Mouse (Mus musculus): Measurements from ENCODE around the gene Pik3r6. TPM values are rescaled to one million over a fixed set of nuclear protein-coding genes. Genes with fewer than 3 reads are reported as not detected.

The Pik3r6 gene
- polyA plus RNA-seq, 1 experiment from 2014 or later = 5.6 TPM

GRCm38 (mm10) chr11:68465090-68465489 lies 37.7 kb upstream of the Pik3r6 start:
- Histone ChIP-seq H3K9ac (no peak overlapping the region), H3K27ac (ENCODE audit: low read depth) (no peak overlapping the region), H3K9me3 (ENCODE audit: low read depth, low read length) (no peaks in the 10 kb centered on the region), H3K4me2 (no peak overlapping the region), H3K4me3 (ENCODE audit: low read depth, low read length) (no peak overlapping the region), H3K27me3 (ENCODE audit: insufficient read depth, low read length) (no peaks in the 10 kb centered on the region), H3K36me3 (ENCODE audit: insufficient read depth) (no peaks in the 10 kb centered on the region), H3K4me1 (ENCODE audit: insufficient read depth) (no peaks in the 10 kb centered on the region)
- ATAC-seq (ENCODE audit: insufficient read depth) (no peak), DNase-seq (no peak)
- no peak for TF ChIP-seq CTCF (IDR thresholded peaks at IDR 0.05; ENCODE audit: low read depth)
- WGBS = 50% methylated on average over 2 of the region's 2 CpGs

DNA sequence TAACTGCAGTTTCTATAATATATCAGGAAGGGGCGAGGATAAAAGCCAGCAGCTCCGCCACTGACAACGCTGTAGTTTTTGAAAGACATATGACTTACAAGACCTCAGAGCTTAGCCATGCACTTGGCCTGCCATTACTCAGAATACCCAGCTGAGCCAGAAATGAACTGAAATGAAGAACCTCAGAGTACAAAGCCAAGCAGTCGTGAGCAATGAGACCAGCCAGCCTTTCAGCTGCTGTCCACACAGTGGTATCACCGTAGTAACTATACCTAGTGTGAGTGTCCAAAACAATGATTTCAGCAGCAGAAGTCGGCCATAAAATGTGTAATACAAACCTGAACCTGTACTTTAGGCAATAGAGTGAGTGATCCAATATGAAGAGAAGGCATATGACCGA lies 35.4 kb upstream of the Pik3r6 start:
- H3K27ac ChIP-seq (ENCODE audit: low read depth) = no peak overlapping the region
- no peaks in the 10 kb centered on the region for H3K36me3 ChIP-seq (ENCODE audit: insufficient read depth)
- H3K9ac ChIP-seq = no peak overlapping the region
- ATAC-seq (ENCODE audit: insufficient read depth) (no peak), DNase-seq (no peak)
- no peak overlapping the region for H3K4me2 ChIP-seq
- H3K27me3 ChIP-seq (ENCODE audit: insufficient read depth, low read length) = no peaks in the 10 kb centered on the region
- no peak for TF ChIP-seq CTCF (IDR thresholded peaks at IDR 0.05; ENCODE audit: low read depth)
- WGBS = 81% methylated on average over 7 of the region's 7 CpGs
- H3K4me3 ChIP-seq (ENCODE audit: low read depth, low read length) = no peak overlapping the region
- H3K4me1 ChIP-seq (ENCODE audit: insufficient read depth) = no peaks in the 10 kb centered on the region
- H3K9me3 ChIP-seq (ENCODE audit: low read depth, low read length) = no peaks in the 10 kb centered on the region

DNA sequence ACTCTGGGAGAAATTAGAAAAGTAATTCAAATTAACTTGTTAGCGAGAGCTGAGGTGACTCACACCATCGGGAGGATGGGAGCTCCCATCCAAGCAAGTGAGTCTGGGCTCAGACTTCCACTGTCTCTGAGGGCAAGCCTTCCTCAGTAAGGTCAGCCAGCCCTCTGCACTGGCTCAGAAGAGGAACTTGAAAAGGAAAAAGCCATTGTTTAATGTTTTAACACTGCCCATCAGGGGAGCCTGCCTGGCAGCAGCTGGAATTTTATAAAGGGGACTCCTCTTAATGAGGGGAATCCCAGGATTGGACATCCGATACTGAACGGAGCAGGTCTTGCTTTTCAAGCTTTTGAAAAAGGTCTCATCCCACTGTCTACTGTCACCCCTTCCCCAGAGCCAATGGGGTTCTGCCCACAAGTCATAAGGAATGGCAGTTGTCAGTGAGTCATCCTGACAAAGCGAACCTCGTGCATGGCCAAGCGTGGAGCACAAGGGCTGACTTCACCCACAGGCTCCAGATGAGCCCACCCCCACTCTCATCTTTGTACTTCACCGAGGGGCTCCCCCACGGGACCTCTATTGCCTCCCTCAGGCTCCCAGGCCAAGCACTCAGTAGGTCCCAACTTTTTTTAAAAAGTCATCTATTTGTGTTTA lies 34.7 kb upstream of the Pik3r6 start:
- Histone ChIP-seq H3K4me2 (no peak overlapping the region), H3K9me3 (ENCODE audit: low read depth, low read length) (no peaks in the 10 kb centered on the region), H3K4me1 (ENCODE audit: insufficient read depth) (no peaks in the 10 kb centered on the region), H3K27ac (ENCODE audit: low read depth) (no peak overlapping the region), H3K4me3 (ENCODE audit: low read depth, low read length) (no peak overlapping the region), H3K27me3 (ENCODE audit: insufficient read depth, low read length) (no peaks in the 10 kb centered on the region), H3K9ac (no peak overlapping the region), H3K36me3 (ENCODE audit: insufficient read depth) (no peaks in the 10 kb centered on the region)
- no peak for TF ChIP-seq CTCF (IDR thresholded peaks at IDR 0.05; ENCODE audit: low read depth)
- WGBS = 69% methylated on average over 9 of the region's 9 CpGs
- ATAC-seq (ENCODE audit: insufficient read depth) (no peak), DNase-seq (no peak)

- H3K9ac ChIP-seq = no peak overlapping the region
- no peak overlapping the region for H3K27ac ChIP-seq (ENCODE audit: low read depth)
- no peaks in the 10 kb centered on the region for H3K4me1 ChIP-seq (ENCODE audit: insufficient read depth)
- DNase-seq = no peak
- no peak for ATAC-seq (ENCODE audit: insufficient read depth)
- no peaks in the 10 kb centered on the region for H3K9me3 ChIP-seq (ENCODE audit: low read depth, low read length)
- no peak for TF ChIP-seq CTCF (IDR thresholded peaks at IDR 0.05; ENCODE audit: low read depth)
- H3K27me3 ChIP-seq (ENCODE audit: insufficient read depth, low read length) = no peaks in the 10 kb centered on the region
- 67% methylated on average over 4 of the region's 4 CpGs for WGBS
- no peak overlapping the region for H3K4me3 ChIP-seq (ENCODE audit: low read depth, low read length)
- H3K36me3 ChIP-seq (ENCODE audit: insufficient read depth) = no peaks in the 10 kb centered on the region
- no peak overlapping the region for H3K4me2 ChIP-seq
Observed at GRCm38 (mm10) chr11:68468886-68469285, 33.9 kb upstream of the Pik3r6 start.

- Histone ChIP-seq H3K9ac (no peak overlapping the region), H3K36me3 (ENCODE audit: insufficient read depth) (no peaks in the 10 kb centered on the region), H3K9me3 (ENCODE audit: low read depth, low read length) (no peaks in the 10 kb centered on the region), H3K27me3 (ENCODE audit: insufficient read depth, low read length) (no peaks in the 10 kb centered on the region), H3K4me1 (ENCODE audit: insufficient read depth) (no peaks in the 10 kb centered on the region), H3K4me3 (ENCODE audit: low read depth, low read length) (no peak overlapping the region), H3K27ac (ENCODE audit: low read depth) (no peak overlapping the region), H3K4me2 (no peak overlapping the region)
- TF ChIP-seq CTCF (IDR thresholded peaks at IDR 0.05; ENCODE audit: low read depth) = no peak
- WGBS = 72% methylated on average over 5 of the region's 5 CpGs
- DNase-seq = no peak
- no peak for ATAC-seq (ENCODE audit: insufficient read depth)
Observed at GRCm38 (mm10) chr11:68472162-68472849, 30.5 kb upstream of the Pik3r6 start.

DNA sequence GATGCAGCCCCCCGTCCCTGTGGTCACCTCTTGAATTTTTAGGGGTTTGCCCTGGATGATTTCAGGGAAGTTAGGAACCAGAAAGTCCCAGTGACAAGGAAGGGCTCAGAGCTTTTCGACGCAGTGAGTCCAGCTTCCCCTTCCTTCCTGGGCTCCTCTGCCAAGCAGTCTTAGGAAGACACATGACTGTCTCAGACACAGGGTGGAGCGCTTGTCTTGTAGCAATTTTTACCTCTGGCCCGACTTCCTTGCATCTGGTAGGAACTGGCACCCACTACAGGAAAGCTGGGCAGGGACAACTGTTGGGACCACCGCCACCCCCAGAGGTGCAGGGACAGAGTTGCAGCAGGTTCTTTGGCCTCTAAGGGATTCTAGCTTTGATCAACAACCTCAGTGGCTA lies 28.2 kb upstream of the Pik3r6 start:
- DNase-seq = no peak
- no peak overlapping the region for H3K9ac ChIP-seq
- TF ChIP-seq CTCF (IDR thresholded peaks at IDR 0.05; ENCODE audit: low read depth) = no peak

GRCm38 (mm10) chr11:68475676-68476075 lies 27.1 kb upstream of the Pik3r6 start:
- WGBS = 76% methylated on average over 7 of the region's 7 CpGs
- Histone ChIP-seq H3K4me2 (no peak overlapping the region), H3K36me3 (ENCODE audit: insufficient read depth) (no peaks in the 10 kb centered on the region), H3K4me3 (ENCODE audit: low read depth, low read length) (no peak overlapping the region), H3K4me1 (ENCODE audit: insufficient read depth) (peaks cover 4% of the 10 kb centered on the region; the same call in 1 of the 2 replicates), H3K27ac (ENCODE audit: low read depth) (no peak overlapping the region), H3K9ac (no peak overlapping the region), H3K27me3 (ENCODE audit: insufficient read depth, low read length) (no peaks in the 10 kb centered on the region), H3K9me3 (ENCODE audit: low read depth, low read length) (no peaks in the 10 kb centered on the region)
- ATAC-seq (ENCODE audit: insufficient read depth) = no peak
- no peak for TF ChIP-seq CTCF (IDR thresholded peaks at IDR 0.05; ENCODE audit: low read depth)
- DNase-seq = peak; percentile 12

More for the DNA sequence above, 28.2 kb upstream of the Pik3r6 start:
- Histone ChIP-seq H3K9me3 (ENCODE audit: low read depth, low read length) (no peaks in the 10 kb centered on the region), H3K36me3 (ENCODE audit: insufficient read depth) (no peaks in the 10 kb centered on the region), H3K27ac (ENCODE audit: low read depth) (no peak overlapping the region), H3K4me3 (ENCODE audit: low read depth, low read length) (no peak overlapping the region), H3K4me1 (ENCODE audit: insufficient read depth) (peaks cover 4% of the 10 kb centered on the region; the same call in 1 of the 2 replicates), H3K4me2 (no peak overlapping the region), H3K27me3 (ENCODE audit: insufficient read depth, low read length) (no peaks in the 10 kb centered on the region)
- 71% methylated on average over 6 of the region's 6 CpGs for WGBS
- ATAC-seq (ENCODE audit: insufficient read depth) = no peak

Measured in lung, embryonic 14.5 days (tissue).